Mouse (Mus musculus) bone marrow, adult 2 months (tissue): ENCODE measurements at regions not wholly inside any gene's neighbourhood (a gene's known extent, or its start where the extent isn't known, plus 50 kb on each side); places are given as distances from the start of the nearest gene placed in this dataset.

Experiments used
- CTCF ChIP-seq: fragments of 200-500 bp; IDR thresholded peaks from 2 replicates; pipeline ENCODE4 v1.5.1; 2011; ENCODE audit warnings: low read length, control low read depth; ENCODE audit not compliant: control insufficient read depth, insufficient read depth
- POLR2A ChIP-seq: fragments of 200-500 bp; IDR thresholded peaks from 2 replicates; pipeline ENCODE4 v1.6.1; 2011; ENCODE audit warnings: low read depth, mild to moderate bottlenecking, control low read depth, low read length, borderline replicate concordance; ENCODE audit not compliant: control insufficient read depth

GRCm38 (mm10) chr12:28975249-28975648 is 223.6 kb downstream of the Eipr1 start:
- no peak for TF ChIP-seq CTCF
- no peak for TF ChIP-seq POLR2A
